Mouse (Mus musculus) kidney, embryonic 16.5 days (tissue): ENCODE data around the gene Tmprss6. TPM values are rescaled to one million over a fixed set of nuclear protein-coding genes. Genes with fewer than 3 reads are reported as not detected.
A peak's percentile ranks its signal among the peaks of the same experiment; 100 is the strongest.

Experiments
- ATAC-seq: fragments of 200-750 bp; cut with Nextera tagmentation; 2 replicates; pipeline ENCODE4 v1.8.0; 2017; ENCODE audit warnings: moderate TSS enrichment; ENCODE audit not compliant: low FRiP score, low TSS enrichment
- H3K27ac ChIP-seq: fragments of 300-500 bp; sonication (generic); 2 replicates; pipeline ENCODE4 v1.5.1; 2014; ENCODE audit warnings: low read length
- H3K27me3 ChIP-seq: fragments of 300-500 bp; sonication (generic); 2 replicates; pipeline ENCODE4 v1.6.1; 2014; ENCODE audit warnings: low read length, control low read depth, mixed read lengths; ENCODE audit not compliant: insufficient read depth
- H3K36me3 ChIP-seq: fragments of 300-500 bp; sonication (generic); 2 replicates; pipeline ENCODE4 v1.6.1; 2014; ENCODE audit warnings: low read length, control low read depth, mixed read lengths; ENCODE audit not compliant: insufficient read depth
- H3K4me1 ChIP-seq: fragments of 300-500 bp; sonication (generic); 2 replicates; pipeline ENCODE4 v1.6.1; 2014; ENCODE audit warnings: low read length, control low read depth, mixed read lengths; ENCODE audit not compliant: insufficient read depth
- H3K4me2 ChIP-seq: fragments of 300-500 bp; sonication (generic); replicated peaks from 2 replicates; pipeline ENCODE4 v1.6.1; 2014; ENCODE audit warnings: low read depth, low read length
- H3K4me3 ChIP-seq: fragments of 300-500 bp; sonication (generic); 2 replicates; pipeline ENCODE4 v1.5.1; 2014; ENCODE audit warnings: mild to moderate bottlenecking, low read length
- H3K9ac ChIP-seq: fragments of 300-500 bp; sonication (generic); replicated peaks from 2 replicates; pipeline ENCODE4 v1.6.1; 2014; ENCODE audit warnings: low read length
- H3K9me3 ChIP-seq: fragments of 300-500 bp; sonication (generic); 2 replicates; pipeline ENCODE4 v1.6.1; 2016; ENCODE audit warnings: low read length, control low read depth
- WGBS: fragments of 180-500 bp; shearing (Covaris S2); extraction: QIAGEN DNeasy Blood & Tissue Kit; methylation state at CpG from one replicate; pipeline ENCODE4 v1.1.7; 2014; 5-methylcytosine and 5-hydroxymethylcytosine counted together
- polyA plus RNA-seq: library from polyadenylated mRNA; unstranded; fragments of >200 nt; fragmentation: Nextera tagmentation; extraction: Ambion mirVana; gene quantifications from 2 replicates; pipeline ENCODE4 v1.2.1, GENCODE M21; 2015

Tmprss6 gene
- polyA plus RNA-seq, 1 experiment from 2014 or later = 0.29 TPM

GRCm38 (mm10) chr15:78413083-78413718 is 55.2 kb downstream of the Tmprss6 start:
- peaks cover 31% of the 10 kb centered on the region for H3K27me3 ChIP-seq
- no peak overlapping the region for H3K27ac ChIP-seq
- no peaks in the 10 kb centered on the region for H3K9me3 ChIP-seq
- peaks cover 24% of the 10 kb centered on the region for H3K4me1 ChIP-seq
- H3K4me3 ChIP-seq = no peak overlapping the region
- WGBS = 89% methylated on average over 14 of the region's 14 CpGs
- ATAC-seq = no peak
- H3K9ac ChIP-seq = no peak overlapping the region
- H3K36me3 ChIP-seq = no peaks in the 10 kb centered on the region
- H3K4me2 ChIP-seq = no peak overlapping the region

- Histone ChIP-seq H3K9me3 (no peaks in the 10 kb centered on the region), H3K9ac (peak overlapping the region; percentile 46), H3K27me3 (peaks cover 31% of the 10 kb centered on the region), H3K36me3 (no peaks in the 10 kb centered on the region), H3K4me2 (peak overlapping the region; percentile 56), H3K4me3 (peak overlapping the region; percentile 38), H3K27ac (no peak overlapping the region), H3K4me1 (peaks cover 29% of the 10 kb centered on the region)
- 16% methylated on average over 12 of the region's 12 CpGs for WGBS
- ATAC-seq = no peak
Measured at GRCm38 (mm10) chr15:78409570-78410052, 58.8 kb downstream of the Tmprss6 start.

DNA sequence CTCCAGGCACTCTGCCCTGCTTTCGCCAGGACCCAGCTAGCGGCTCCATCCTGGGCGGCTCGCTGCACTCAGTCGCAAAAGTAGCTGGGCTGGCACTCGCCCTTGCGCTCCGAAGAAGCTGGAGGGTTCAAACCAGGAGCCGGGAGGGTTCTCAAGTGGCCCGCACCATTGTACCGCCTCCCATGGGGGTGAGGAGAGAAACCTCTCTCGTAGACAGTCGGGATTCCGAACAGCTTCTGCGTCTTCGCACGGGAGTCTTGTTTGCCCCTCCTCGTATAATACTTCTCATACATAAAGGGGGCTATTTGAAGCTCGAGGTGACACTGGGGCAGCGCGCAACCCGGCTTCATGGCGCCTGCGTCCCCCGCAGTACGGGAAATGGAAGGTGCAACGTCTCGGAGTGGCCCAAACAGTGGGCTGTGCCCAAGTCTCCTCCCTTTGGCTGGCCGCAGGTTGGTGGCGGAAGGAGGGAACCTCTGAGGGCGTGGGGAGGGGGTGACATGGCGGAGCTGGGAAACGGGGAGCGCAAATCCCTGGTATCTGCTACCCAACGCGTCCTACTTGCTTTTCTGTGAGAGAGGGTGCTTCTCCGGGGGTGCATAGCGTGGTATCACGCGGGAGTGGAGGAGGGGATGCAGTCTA is 62.0 kb downstream of the Tmprss6 start, which contains the start of gene Mpst:
Gene Mpst, plus strand, starts transcription at position 124 of the 642 bp plus-strand sequence.
- no peaks in the 10 kb centered on the region for H3K36me3 ChIP-seq
- peaks cover 53% of the 10 kb centered on the region for H3K4me1 ChIP-seq
- ATAC-seq = peak; percentile 79
- under 1% methylated on average over 40 of the region's 40 CpGs for WGBS
- peak within 1 kb of the TSS; percentile 69 for H3K4me3 ChIP-seq
- peaks cover 25% of the 10 kb centered on the region for H3K27me3 ChIP-seq
- peak within 1 kb of the TSS; percentile 82 for H3K9ac ChIP-seq
- no peaks in the 10 kb centered on the region for H3K9me3 ChIP-seq
- H3K27ac ChIP-seq = peak within 1 kb of the TSS; percentile 97
- peak within 1 kb of the TSS; percentile 76 for H3K4me2 ChIP-seq

DNA sequence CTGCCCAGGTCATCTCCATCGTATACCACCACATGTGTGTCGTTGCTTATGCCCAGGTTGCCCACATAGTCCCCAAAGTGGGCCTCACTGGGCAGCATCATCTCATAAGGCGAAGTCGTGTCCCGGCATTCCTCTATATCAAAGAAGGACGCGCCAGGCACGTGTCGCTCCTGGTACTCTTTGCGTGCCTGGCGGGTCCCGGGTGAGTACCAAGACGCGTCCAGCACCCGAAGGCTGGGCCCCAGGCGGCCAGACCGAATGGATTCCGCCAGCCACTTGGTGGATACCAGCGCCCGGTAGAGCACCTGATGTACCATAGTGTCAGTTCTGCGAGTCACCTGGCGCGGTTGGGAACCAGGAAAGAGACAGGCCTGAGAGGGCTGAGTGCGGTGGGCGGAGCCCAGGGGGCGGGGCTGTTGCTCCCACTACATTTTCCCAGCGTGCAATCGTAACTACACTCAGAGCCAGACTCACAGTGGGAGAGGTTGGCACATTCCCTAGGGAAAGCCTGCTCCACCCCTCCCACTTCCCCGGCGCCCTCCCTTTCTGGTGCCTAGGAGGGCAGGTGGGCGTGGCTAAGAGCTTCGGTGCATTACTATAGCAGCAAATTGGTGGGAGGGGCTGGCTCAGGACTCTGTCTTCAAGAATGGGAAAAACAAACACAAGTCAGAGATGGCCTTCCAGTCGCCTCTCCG is 62.8 kb downstream of the Tmprss6 start, which contains the start of gene Tst:
Gene Tst, minus strand, starts transcription at position 391 of the 695 bp plus-strand sequence.
- 2% methylated on average over 33 of the region's 34 CpGs for WGBS
- Histone ChIP-seq H3K9me3 (no peaks in the 10 kb centered on the region), H3K36me3 (no peaks in the 10 kb centered on the region), H3K27ac (peak within 1 kb of the TSS; percentile 97), H3K9ac (peak within 1 kb of the TSS; percentile 82), H3K27me3 (peaks cover 21% of the 10 kb centered on the region), H3K4me3 (peak within 1 kb of the TSS; percentile 69), H3K4me2 (peak within 1 kb of the TSS; percentile 76), H3K4me1 (peaks cover 53% of the 10 kb centered on the region)
- ATAC-seq = peak; percentile 84

DNA sequence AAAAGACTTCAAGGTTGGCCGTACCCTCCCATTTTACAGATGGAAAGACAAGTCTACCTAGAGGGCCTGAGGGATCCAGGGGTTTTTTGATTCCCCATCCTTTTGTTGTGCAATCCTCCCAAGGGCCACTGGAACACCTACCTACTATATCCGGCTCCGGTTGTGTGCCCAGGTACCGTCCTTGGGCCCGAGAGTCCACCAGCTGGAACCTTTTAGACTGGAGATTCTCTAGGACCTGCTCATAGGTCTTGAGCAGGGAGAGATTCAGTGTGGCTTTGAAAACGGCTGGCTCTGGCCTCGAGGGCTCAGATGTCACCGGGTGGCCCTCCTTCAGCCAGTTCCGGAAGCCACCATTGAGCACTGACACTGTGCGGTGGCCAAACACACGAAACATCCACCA is 63.3 kb downstream of the Tmprss6 start:
- Histone ChIP-seq H3K4me1 (peaks cover 50% of the 10 kb centered on the region), H3K36me3 (no peaks in the 10 kb centered on the region), H3K9ac (peak overlapping the region; percentile 82), H3K4me3 (peak overlapping the region; percentile 69), H3K4me2 (peak overlapping the region; percentile 76), H3K9me3 (no peaks in the 10 kb centered on the region), H3K27ac (peak overlapping the region; percentile 97), H3K27me3 (peaks cover 15% of the 10 kb centered on the region)
- WGBS = 50% methylated on average over 11 of the region's 11 CpGs
- no peak for ATAC-seq

DNA sequence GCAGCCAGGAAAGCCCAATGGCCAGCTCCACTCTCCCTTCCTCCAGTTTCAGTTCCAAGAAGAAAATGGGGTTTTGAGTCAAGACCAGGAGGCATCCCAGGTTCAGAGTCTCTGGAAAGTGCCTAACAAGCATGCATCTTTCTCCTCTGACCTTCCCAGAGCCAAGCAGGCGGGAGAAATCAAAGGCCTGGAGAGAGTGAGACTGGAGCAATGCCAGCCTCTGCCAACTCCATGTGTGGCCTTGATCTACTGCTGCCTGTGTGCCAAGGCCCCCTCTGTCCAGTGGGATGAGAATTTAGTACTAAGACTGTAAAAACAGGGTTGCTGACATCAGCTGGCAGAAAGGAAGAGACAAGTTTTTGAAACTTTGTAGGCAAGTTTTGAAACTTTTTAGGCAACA is 64.5 kb downstream of the Tmprss6 start:
- no peak for ATAC-seq
- H3K4me3 ChIP-seq = 0 out of 2 replicates have a peak overlapping the region, but pooled peaks have one; percentile 5
- no peaks in the 10 kb centered on the region for H3K36me3 ChIP-seq
- peaks cover 3% of the 10 kb centered on the region for H3K27me3 ChIP-seq
- H3K9me3 ChIP-seq = no peaks in the 10 kb centered on the region
- peak overlapping the region; percentile 79 for H3K27ac ChIP-seq
- H3K4me1 ChIP-seq = peaks cover 42% of the 10 kb centered on the region
- peak overlapping the region; percentile 76; the same call in 1 of the 2 replicates for H3K4me2 ChIP-seq
- H3K9ac ChIP-seq = peak overlapping the region; percentile 24
- WGBS = 64% methylated on average over 1 of the region's 1 CpGs

- H3K9ac ChIP-seq = peak overlapping the region; percentile 24
- H3K4me2 ChIP-seq = peak overlapping the region; percentile 76; the same call in 1 of the 2 replicates
- H3K27ac ChIP-seq = peak overlapping the region; percentile 79
- 25% methylated on average over 3 of the region's 3 CpGs for WGBS
- H3K27me3 ChIP-seq = no peaks in the 10 kb centered on the region
- no peaks in the 10 kb centered on the region for H3K9me3 ChIP-seq
- H3K4me1 ChIP-seq = peaks cover 42% of the 10 kb centered on the region
- H3K4me3 ChIP-seq = no peak overlapping the region
- peak; percentile 37 for ATAC-seq
- H3K36me3 ChIP-seq = no peaks in the 10 kb centered on the region
Measured at GRCm38 (mm10) chr15:78403301-78403741, 65.1 kb downstream of the Tmprss6 start.

- Histone ChIP-seq H3K4me1 (peaks cover 38% of the 10 kb centered on the region), H3K4me3 (no peak overlapping the region), H3K4me2 (no peak overlapping the region), H3K27me3 (no peaks in the 10 kb centered on the region), H3K27ac (peak overlapping the region; percentile 63), H3K9ac (no peak overlapping the region), H3K9me3 (no peaks in the 10 kb centered on the region), H3K36me3 (no peaks in the 10 kb centered on the region)
- no peak for ATAC-seq
- 66% methylated on average over 7 of the region's 7 CpGs for WGBS
Measured at GRCm38 (mm10) chr15:78402423-78402822, 66.0 kb downstream of the Tmprss6 start.

DNA sequence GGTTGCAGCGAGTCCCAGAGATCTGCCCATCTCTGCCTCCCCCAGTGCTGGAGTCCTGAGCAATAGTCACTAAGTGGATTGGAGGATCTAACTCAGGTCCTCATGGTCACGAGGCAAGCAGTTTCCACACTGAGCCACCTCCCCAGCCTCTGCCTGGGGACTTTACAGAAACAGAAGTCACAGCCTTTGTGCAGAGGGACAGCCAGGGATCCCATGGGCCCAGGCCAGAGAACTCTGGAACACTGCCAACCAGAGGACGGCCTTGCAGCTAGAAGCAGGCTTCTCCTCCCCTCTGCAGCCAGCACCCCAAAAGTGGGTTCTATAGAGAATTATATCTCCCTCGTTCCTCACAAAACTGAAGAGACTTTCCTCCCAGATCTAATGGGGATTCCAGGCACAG is 66.5 kb downstream of the Tmprss6 start:
- no peak overlapping the region for H3K4me2 ChIP-seq

More for the DNA sequence above, 66.5 kb downstream of the Tmprss6 start:
- H3K27ac ChIP-seq = peak overlapping the region; percentile 17; the same call in 1 of the 2 replicates
- H3K9ac ChIP-seq = peak overlapping the region; percentile 10
- H3K36me3 ChIP-seq = no peaks in the 10 kb centered on the region
- H3K9me3 ChIP-seq = no peaks in the 10 kb centered on the region
- H3K4me3 ChIP-seq = no peak overlapping the region
- WGBS = 50% methylated on average over 4 of the region's 4 CpGs
- H3K27me3 ChIP-seq = no peaks in the 10 kb centered on the region
- ATAC-seq = no peak
- H3K4me1 ChIP-seq = peaks cover 33% of the 10 kb centered on the region
